In genomic region chr12:95734075-95734474, GRCm38 (mm10) we compare ENCODE assay signal across 13 mouse cellular contexts. TPM values are rescaled to one million over a fixed set of nuclear protein-coding genes. Genes with fewer than 3 reads are reported as not detected.
"Had no signal": no experiment of that assay in that cellular context is flagged by ENCODE, and none has a peak within 500 bp of the region (broad histone marks: within the 10 kb centered on the region; RNA-seq: fewer than 3 reads in every experiment).

No protein-coding gene starts in this region.

- H3K27me3 ChIP-seq: liver, embryonic 13.5 days; neural tube, embryonic 12.5 days had no signal

- H3K4me2 ChIP-seq: liver, embryonic 13.5 days; neural tube, embryonic 12.5 days had no signal

- H3K9me3 ChIP-seq: liver, embryonic 13.5 days; neural tube, embryonic 12.5 days had no signal

- DNase-seq: kidney, postnatal 10 days; kidney, postnatal 4 days; liver; liver, embryonic 13.5 days; liver, postnatal 0 days; lung, postnatal 36 days; midbrain, embryonic 14.5 days; thymus, adult 18-20 months; thymus, postnatal 36 days had no signal

- H3K4me1 ChIP-seq: liver, embryonic 13.5 days had no signal

- H3K27ac ChIP-seq: layer of hippocampus, adult 2 months; liver, embryonic 13.5 days; neural tube, embryonic 12.5 days had no signal

- H3K9ac ChIP-seq: liver, embryonic 13.5 days; liver, postnatal 0 days; neural tube, embryonic 12.5 days had no signal

- ATAC-seq: liver, postnatal 0 days had no signal

- H3K36me3 ChIP-seq: liver, embryonic 13.5 days; neural tube, embryonic 12.5 days had no signal

- H3K4me3 ChIP-seq: layer of hippocampus, adult 2 months; liver, embryonic 13.5 days; neural tube, embryonic 12.5 days had no signal

RNA-seq across cellular contexts. Expression of gene Flrt2, which starts 42.0 kb away (rescaled TPM):
- total RNA-seq: megakaryocyte progenitor cell, adult 5-6 weeks; neutrophil, adult 5-6 weeks had no signal
